Mouse (Mus musculus): ENCODE measurements around the gene Slc8b1.

DNA sequence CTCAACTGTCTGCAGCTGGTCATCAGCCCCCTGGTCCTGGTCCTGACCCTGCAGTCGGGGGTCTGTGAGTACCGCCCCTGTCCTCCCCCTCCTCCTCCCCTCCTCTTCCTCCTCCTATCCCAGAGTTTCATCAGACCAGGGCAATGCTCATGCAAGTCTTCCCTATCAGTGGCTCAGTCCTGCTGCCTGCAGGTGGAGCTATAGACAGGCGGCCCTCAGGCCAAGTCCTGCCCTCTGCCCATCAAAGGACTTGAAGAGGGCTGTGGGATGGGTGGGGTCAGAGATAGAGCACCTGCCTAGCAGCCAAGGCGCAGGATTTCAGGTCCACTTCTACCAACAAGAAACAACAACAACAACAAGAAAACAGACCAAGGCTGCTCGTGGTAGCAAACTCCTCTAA, 14.8 kb downstream of the Slc8b1 start:
- TF ChIP-seq MAZ (IDR thresholded peaks at IDR 0.05; ENCODE audit: low read depth, low read length) (no peak), ZMIZ1 (IDR thresholded peaks at IDR 0.05; ENCODE audit: low read depth, low read length) (no peak), CTCF (conservative IDR thresholded peaks at IDR 0.05 in 1 of 2, IDR thresholded peaks at IDR 0.05 in 1 of 2; ENCODE audit: low read depth in 2 of 2, low read length in 2 of 2) (peak in 1 of 2 experiments; percentile 72; a peak in 2 of 4 replicates), UBTF (IDR thresholded peaks at IDR 0.05; ENCODE audit: low read depth, low read length) (no peak), JUND (conservative IDR thresholded peaks at IDR 0.05; ENCODE audit: low read depth, low read length) (no peak), RAD21 (IDR thresholded peaks at IDR 0.05; ENCODE audit: low read depth, low read length) (peak; percentile 50)
